Mouse (Mus musculus) heart, embryonic 16.5 days (tissue): ENCODE data around the gene Mfsd8. TPM values are rescaled to one million over a fixed set of nuclear protein-coding genes. Genes with fewer than 3 reads are reported as not detected.
"Not testable (repeated sequence)": the region's sequence is repeated elsewhere in the genome, so short reads cannot be mapped to it uniquely, and the experiment has no call there.

Experiments
- ATAC-seq: fragments of 200-750 bp; cut with Nextera tagmentation; replicated peaks from 2 replicates; pipeline ENCODE4 v1.8.0; 2017; ENCODE audit warnings: moderate number of reproducible peaks; ENCODE audit not compliant: insufficient read depth, low FRiP score; ENCODE audit errors: extremely low read depth
- H3K27ac ChIP-seq: fragments of 300-500 bp; sonication (generic); 2 replicates; pipeline ENCODE4 v1.5.1; 2014; ENCODE audit warnings: mild to moderate bottlenecking, low read length, control low read depth, moderate library complexity
- H3K27me3 ChIP-seq: fragments of 300-500 bp; sonication (generic); 2 replicates; pipeline ENCODE4 v1.6.1; 2014; ENCODE audit warnings: low read length, mixed read lengths; ENCODE audit not compliant: control insufficient read depth, insufficient read depth
- H3K36me3 ChIP-seq: fragments of 300-500 bp; sonication (generic); 2 replicates; pipeline ENCODE4 v1.6.1; 2014; ENCODE audit not compliant: control insufficient read depth, insufficient read depth
- H3K4me1 ChIP-seq: fragments of 300-500 bp; sonication (generic); 2 replicates; pipeline ENCODE4 v1.6.1; 2014; ENCODE audit warnings: low read length, mixed read lengths; ENCODE audit not compliant: control insufficient read depth, insufficient read depth
- H3K4me2 ChIP-seq: fragments of 300-500 bp; sonication (generic); 2 replicates; pipeline ENCODE4 v1.6.1; 2014; ENCODE audit warnings: low read depth, mild to moderate bottlenecking, control low read depth, low read length
- H3K4me3 ChIP-seq: fragments of 300-500 bp; sonication (generic); 2 replicates; pipeline ENCODE4 v1.5.1; 2014; ENCODE audit warnings: mild to moderate bottlenecking, control low read depth, low read length
- H3K9ac ChIP-seq: fragments of 300-500 bp; sonication (generic); 2 replicates; pipeline ENCODE4 v1.6.1; 2014; ENCODE audit warnings: low read length, control low read depth
- H3K9me3 ChIP-seq: fragments of 300-500 bp; sonication (generic); replicated peaks from 2 replicates; pipeline ENCODE4 v1.6.1; 2016; ENCODE audit warnings: low read length; ENCODE audit not compliant: control insufficient read depth
- WGBS: fragments of 180-500 bp; shearing (Covaris S2); extraction: QIAGEN DNeasy Blood & Tissue Kit; methylation state at CpG from one replicate; pipeline ENCODE4 v1.1.7; 2014; 5-methylcytosine and 5-hydroxymethylcytosine counted together
- polyA plus RNA-seq: library from polyadenylated mRNA; unstranded; fragments of >200 nt; fragmentation: Nextera tagmentation; extraction: Ambion mirVana; gene quantifications from 2 replicates; pipeline ENCODE4 v1.2.1, GENCODE M21; 2015

The Mfsd8 gene
- polyA plus RNA-seq, result 6.9 and 8.6 TPM in 2 replicates

DNA sequence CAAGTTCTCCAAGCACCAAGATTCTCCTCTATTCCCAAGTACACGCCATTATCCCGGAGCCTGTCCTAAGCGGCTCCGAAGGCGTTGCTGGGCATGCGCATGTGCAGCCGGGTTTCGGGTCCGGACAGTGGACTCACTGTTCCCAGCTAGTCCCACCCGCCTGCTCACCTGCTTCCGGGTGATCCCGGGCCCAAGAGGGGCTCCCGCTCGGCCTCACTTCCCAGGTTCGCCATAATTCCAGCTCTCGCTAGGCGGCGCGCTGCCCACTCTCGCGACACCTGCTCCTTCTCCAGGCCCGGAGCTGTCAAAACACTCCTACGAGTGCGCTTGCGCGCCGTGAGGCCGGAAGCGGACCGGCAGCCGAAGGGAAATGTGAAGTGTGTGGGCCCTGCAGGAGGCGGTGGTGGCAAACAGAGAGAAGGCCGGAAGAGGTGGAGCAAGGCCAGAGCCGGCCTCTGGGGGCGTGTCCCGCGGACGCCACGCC is at the start of gene Mfsd8:
Mfsd8 (minus strand) TSS at position 414 of the 484 bp plus-strand sequence.
- peak; percentile 98 for ATAC-seq
- not testable (repeated sequence) for H3K36me3 ChIP-seq, H3K9me3 ChIP-seq, H3K4me1 ChIP-seq, H3K27me3 ChIP-seq
- peak within 1 kb of the TSS; percentile 64 for H3K4me3 ChIP-seq
- 0% methylated on average over 39 of the region's 39 CpGs for WGBS
- peak within 1 kb of the TSS; percentile 75 for H3K9ac ChIP-seq
- peak within 1 kb of the TSS; percentile 78 for H3K4me2 ChIP-seq
- peak within 1 kb of the TSS; percentile 79 for H3K27ac ChIP-seq

DNA sequence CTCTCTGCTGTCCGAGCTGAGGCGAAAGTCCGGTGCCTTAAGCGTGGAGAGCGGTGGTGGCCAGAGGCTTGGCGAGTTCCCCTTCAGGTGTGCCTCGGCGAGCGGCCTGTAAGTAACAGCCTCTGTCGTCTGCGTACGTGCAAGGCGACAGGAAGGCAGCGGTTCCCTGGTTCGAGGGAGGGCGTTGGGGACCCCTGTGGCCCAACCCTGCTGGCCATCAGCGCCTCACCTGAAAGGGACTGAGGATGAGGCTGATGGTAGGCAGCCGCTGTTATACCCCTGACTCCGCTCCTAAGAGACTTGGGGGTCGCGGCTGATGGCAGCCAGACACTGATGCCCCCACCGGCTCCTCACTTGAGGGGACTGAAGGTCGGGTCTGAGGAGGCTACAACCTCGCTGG is 47.6 kb upstream of the Mfsd8 start:
- WGBS, result 0% methylated on average over 19 of the region's 24 CpGs
- H3K27me3 ChIP-seq, H3K9me3 ChIP-seq, H3K36me3 ChIP-seq, H3K4me1 ChIP-seq: not testable (repeated sequence)
- peak; percentile 6; the same call in 1 of the 2 replicates for ATAC-seq
- Histone ChIP-seq H3K27ac (peak overlapping the region; percentile 77), H3K4me2 (peak overlapping the region; percentile 81), H3K4me3 (peak overlapping the region; percentile 74), H3K9ac (peak overlapping the region; percentile 83)

- not testable (repeated sequence) for H3K4me1 ChIP-seq, H3K36me3 ChIP-seq, H3K27me3 ChIP-seq, H3K9me3 ChIP-seq
- Histone ChIP-seq H3K9ac (peak overlapping the region; percentile 76), H3K27ac (peak overlapping the region; percentile 43; the same call in 1 of the 2 replicates), H3K4me2 (peak overlapping the region; percentile 64), H3K4me3 (peak overlapping the region; percentile 74)
- 1% methylated on average over 35 of the region's 38 CpGs for WGBS
- ATAC-seq, result peak; percentile 100
Measured at GRCm38 (mm10) chr3:40893816-40894258, 47.2 kb upstream of the Mfsd8 start.

- not testable (repeated sequence) for H3K36me3 ChIP-seq, H3K9me3 ChIP-seq, H3K4me2 ChIP-seq, H3K4me1 ChIP-seq, ATAC-seq, H3K27ac ChIP-seq, H3K4me3 ChIP-seq, H3K9ac ChIP-seq, H3K27me3 ChIP-seq
- WGBS, result 88% methylated on average over 3 of the region's 3 CpGs
Measured at GRCm38 (mm10) chr3:40853123-40853738, 6.5 kb upstream of the Mfsd8 start.

DNA sequence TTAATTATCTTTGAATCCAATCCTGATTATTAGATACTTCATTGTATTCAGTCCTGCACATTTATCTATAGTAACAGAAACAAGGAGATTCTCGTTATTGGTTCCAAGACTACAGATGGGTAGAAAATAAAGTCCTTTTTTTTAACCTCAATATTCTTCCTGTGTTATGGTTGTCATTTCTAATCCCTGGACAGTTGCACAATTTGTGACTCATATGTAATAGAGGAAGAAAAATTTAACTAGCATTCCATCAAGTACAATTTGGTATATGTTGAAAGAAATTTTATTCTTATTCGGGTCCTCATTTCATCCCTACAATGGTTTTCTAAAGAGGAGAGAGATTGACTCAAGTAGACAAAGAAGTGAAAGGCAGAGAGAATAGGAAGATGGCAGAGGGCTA is 1.2 kb upstream of the Mfsd8 start:
- peak overlapping the region; percentile 78; the same call in 1 of the 2 replicates for H3K4me2 ChIP-seq
- 95% methylated on average over 2 of the region's 2 CpGs for WGBS

DNA sequence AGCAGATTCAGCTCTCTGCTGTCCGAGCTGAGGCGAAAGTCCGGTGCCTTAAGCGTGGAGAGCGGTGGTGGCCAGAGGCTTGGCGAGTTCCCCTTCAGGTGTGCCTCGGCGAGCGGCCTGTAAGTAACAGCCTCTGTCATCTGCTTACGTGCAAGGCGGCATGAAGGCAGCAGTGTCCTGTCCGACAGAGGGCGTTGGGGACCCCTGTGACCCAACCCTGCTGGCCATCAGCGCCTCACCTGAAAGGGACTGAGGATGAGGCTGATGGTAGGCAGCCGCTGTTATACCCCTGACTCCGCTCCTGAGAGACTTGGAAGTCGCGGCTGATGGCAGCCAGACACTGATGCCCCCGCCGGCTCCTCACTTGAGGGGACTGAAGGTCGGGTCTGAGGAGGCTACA is 332 bp upstream of the Mfsd8 start:
- H3K9me3 ChIP-seq, H3K27me3 ChIP-seq, H3K4me1 ChIP-seq, H3K36me3 ChIP-seq: not testable (repeated sequence)
- Histone ChIP-seq H3K9ac (peak overlapping the region; percentile 65), H3K4me2 (peak overlapping the region; percentile 78), H3K4me3 (peak overlapping the region; percentile 64), H3K27ac (peak overlapping the region; percentile 73)
- WGBS, result under 1% methylated on average over 16 of the region's 21 CpGs
- ATAC-seq, result peak; percentile 55

More for the DNA sequence above, 1.2 kb upstream of the Mfsd8 start:
- not testable (repeated sequence) for H3K9ac ChIP-seq, H3K27ac ChIP-seq, H3K4me3 ChIP-seq, H3K9me3 ChIP-seq, H3K4me1 ChIP-seq, H3K36me3 ChIP-seq, H3K27me3 ChIP-seq, ATAC-seq

DNA sequence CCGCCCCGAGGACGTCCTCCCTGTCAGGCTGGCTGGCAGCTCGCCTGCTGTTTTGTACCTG is 101 bp upstream of the Mfsd8 start, which contains the start of gene Abhd18:
Abhd18 (plus strand) TSS at position 14 of the 61 bp plus-strand sequence.
- H3K4me1 ChIP-seq, result not testable (repeated sequence)
- WGBS, result 0% methylated on average over 2 of the region's 4 CpGs

DNA sequence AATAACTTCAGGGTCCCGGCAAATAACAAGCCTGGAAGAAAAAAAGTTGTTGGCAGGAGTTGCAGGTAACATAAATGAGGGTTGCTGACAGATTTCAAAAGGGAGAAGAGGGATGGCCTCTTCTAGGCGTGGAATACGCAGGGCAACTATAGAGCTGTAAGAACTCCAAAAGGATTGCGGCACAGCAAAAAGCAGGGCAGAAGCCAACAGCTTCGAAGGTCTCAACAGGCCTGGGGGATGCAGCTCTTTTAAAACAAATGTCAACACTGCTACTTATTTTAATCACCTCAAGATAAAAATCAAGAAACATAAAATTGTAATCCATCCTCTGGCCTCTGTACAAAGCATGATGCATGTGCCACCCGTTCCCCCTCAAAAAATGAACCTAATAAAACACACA is 1.2 kb downstream of the Mfsd8 start:
- not testable (repeated sequence) for H3K27ac ChIP-seq, H3K27me3 ChIP-seq, H3K4me1 ChIP-seq, ATAC-seq, H3K9me3 ChIP-seq, H3K9ac ChIP-seq, H3K36me3 ChIP-seq
- WGBS, result 81% methylated on average over 5 of the region's 6 CpGs
- 0 out of 2 replicates have a peak overlapping the region, but pooled peaks have one; percentile 8 for H3K4me3 ChIP-seq
- H3K4me2 ChIP-seq, result peak overlapping the region; percentile 67

More for the DNA sequence above, 101 bp upstream of the Mfsd8 start, which contains the start of gene Abhd18:
- H3K27me3 ChIP-seq, H3K36me3 ChIP-seq, ATAC-seq, H3K9me3 ChIP-seq: not testable (repeated sequence)
- Histone ChIP-seq H3K4me2 (peak within 1 kb of the TSS; percentile 78), H3K9ac (peak within 1 kb of the TSS; percentile 75), H3K27ac (peak within 1 kb of the TSS; percentile 79), H3K4me3 (peak within 1 kb of the TSS; percentile 64)

DNA sequence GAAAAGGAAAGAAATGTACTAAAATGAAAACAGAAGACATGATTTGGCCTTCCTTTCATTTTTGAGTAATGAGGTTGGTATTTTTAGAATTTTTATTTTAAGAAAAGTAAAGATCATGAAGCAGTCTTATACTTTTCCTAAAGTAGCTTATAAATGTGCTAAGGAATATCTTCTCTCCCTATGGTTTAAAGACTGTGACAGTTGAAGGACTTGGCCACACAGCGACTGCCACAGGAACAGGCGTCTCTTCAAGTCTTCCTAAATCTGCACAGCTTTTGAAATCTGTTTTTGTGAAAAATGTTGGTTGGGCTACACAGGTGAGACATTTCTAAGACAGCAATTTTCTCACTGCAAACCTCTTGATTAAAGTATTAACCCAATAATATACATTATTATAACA is 33.4 kb downstream of the Mfsd8 start:
- H3K27ac ChIP-seq, result no peak overlapping the region
- no peak for ATAC-seq

More for the DNA sequence above, 33.4 kb downstream of the Mfsd8 start:
- Histone ChIP-seq H3K27me3 (no peaks in the 10 kb centered on the region), H3K4me1 (no peaks in the 10 kb centered on the region), H3K36me3 (peaks cover 49% of the 10 kb centered on the region), H3K4me2 (no peak overlapping the region), H3K9me3 (no peaks in the 10 kb centered on the region), H3K4me3 (no peak overlapping the region), H3K9ac (no peak overlapping the region)
- 86% methylated on average over 2 of the region's 2 CpGs for WGBS
